Mouse (Mus musculus): ENCODE measurements around the gene A930017K11Rik. TPM values are rescaled to one million over a fixed set of nuclear protein-coding genes. Genes with fewer than 3 reads are reported as not detected.

The A930017K11Rik gene
- total and polyA plus RNA-seq, 3 experiments: not detected

DNA sequence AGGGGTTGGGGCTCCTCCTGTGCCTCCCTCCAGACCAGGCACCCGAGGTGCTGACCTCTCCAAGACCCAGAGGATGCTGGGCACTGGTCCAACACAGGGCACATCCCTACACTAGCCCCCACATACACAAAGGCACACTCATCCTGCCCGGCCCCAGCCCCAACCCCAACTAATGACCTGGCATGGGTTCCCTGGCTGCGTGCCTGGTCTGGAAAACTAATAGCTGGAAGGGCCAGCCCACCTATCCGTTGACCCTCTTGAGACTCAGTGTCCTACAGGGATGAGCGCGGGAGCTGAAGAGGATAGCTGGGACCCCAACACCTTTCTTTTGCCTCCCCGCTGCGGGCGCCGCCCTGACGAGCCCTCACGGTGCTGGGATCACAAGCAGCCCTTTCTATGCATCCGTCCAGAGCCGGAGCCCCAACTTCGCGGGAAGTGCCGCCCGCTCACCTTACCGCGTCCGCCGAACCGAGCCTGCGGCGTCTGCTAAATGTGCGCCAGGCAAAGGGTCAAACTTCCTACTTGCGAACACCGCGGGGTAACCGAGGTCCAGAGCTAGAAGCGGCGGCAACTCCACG is 1.1 kb downstream of the A930017K11Rik start:
- TF ChIP-seq MAFK (IDR thresholded peaks at IDR 0.05; ENCODE audit: insufficient replicate concordance, low read length) (no peak), POLR2AphosphoS2 (IDR thresholded peaks at IDR 0.05; ENCODE audit: low read depth, low read length) (no peak), RCOR1 (conservative IDR thresholded peaks at IDR 0.05; ENCODE audit: low read depth, low read length) (no peak), IRF4 (IDR thresholded peaks at IDR 0.05; ENCODE audit: low read depth, low read length) (no peak), USF2 (conservative IDR thresholded peaks at IDR 0.05; ENCODE audit: low read depth, low read length) (no peak), MEF2A (IDR thresholded peaks at IDR 0.05; ENCODE audit: borderline replicate concordance, low read depth, low read length) (no peak), MYC (IDR thresholded peaks at IDR 0.05; ENCODE audit: low read depth, low read length) (no peak), ZC3H11A (IDR thresholded peaks at IDR 0.05; ENCODE audit: low read depth, low read length) (no peak), CHD1 (IDR thresholded peaks at IDR 0.05; ENCODE audit: low read depth, low read length) (no peak), BHLHE40 (IDR thresholded peaks at IDR 0.05; ENCODE audit: low read depth, low read length) (no peak), PAX5 (IDR thresholded peaks at IDR 0.05; ENCODE audit: low read length) (no peak), SMC3 (IDR thresholded peaks at IDR 0.05; ENCODE audit: low read depth, low read length) (no peak), E2F4 (IDR thresholded peaks at IDR 0.05; ENCODE audit: insufficient replicate concordance, low read depth, low read length) (no peak), MAX (IDR thresholded peaks at IDR 0.05; ENCODE audit: low read length) (no peak), POLR2A (IDR thresholded peaks at IDR 0.05; ENCODE audit: low read depth, low read length) (no peak)
- H3K9ac ChIP-seq (ENCODE audit: insufficient read depth, low read depth): no peak overlapping the region
- H3K27ac ChIP-seq (ENCODE audit: insufficient read depth, low read depth): no peak overlapping the region
- H3K4me2 ChIP-seq (ENCODE audit: insufficient read depth, low read depth, poor library complexity, severe bottlenecking): no peak overlapping the region
- no peaks in the 10 kb centered on the region for H3K9me3 ChIP-seq (replicated peaks; ENCODE audit: low read length)
- H3K36me3 ChIP-seq (replicated peaks in 1 of 2; ENCODE audit: control insufficient read depth in 1 of 2, insufficient read depth in 1 of 2, low read length in 1 of 2): no peaks in the 10 kb centered on the region
- no peak overlapping the region for H3K4me3 ChIP-seq (replicated peaks in 1 of 3; ENCODE audit: low read depth in 2 of 3, low read length in 2 of 3, poor library complexity in 1 of 3)
- H3K4me1 ChIP-seq (ENCODE audit: control insufficient read depth in 1 of 2, insufficient read depth in 2 of 2): peaks cover 2 to 3% of the 10 kb centered on the region in 2 experiments; a peak in 1 of 4 replicates
- in situ Hi-C loops (cut with MboI; ENCODE audit: low pct_ligation_motif_present, low pct_unique_long_range_greater_than_20kb, low sequenced_read_pairs): no loop called here
- H3K79me2 ChIP-seq (replicated peaks; ENCODE audit: control insufficient read depth, extremely low read depth, insufficient read depth, poor library complexity, severe bottlenecking): no peaks in the 10 kb centered on the region
- peaks cover 62% of the 10 kb centered on the region for H3K27me3 ChIP-seq (replicated peaks)
- dilution Hi-C loops (cut with MboI; ENCODE audit: extremely low pct_ligation_motif_present, extremely low pct_unique_long_range_greater_than_20kb, low sequenced_read_pairs): no loop called here
- DNase-seq (ENCODE audit: extremely low read depth): no peak

DNA sequence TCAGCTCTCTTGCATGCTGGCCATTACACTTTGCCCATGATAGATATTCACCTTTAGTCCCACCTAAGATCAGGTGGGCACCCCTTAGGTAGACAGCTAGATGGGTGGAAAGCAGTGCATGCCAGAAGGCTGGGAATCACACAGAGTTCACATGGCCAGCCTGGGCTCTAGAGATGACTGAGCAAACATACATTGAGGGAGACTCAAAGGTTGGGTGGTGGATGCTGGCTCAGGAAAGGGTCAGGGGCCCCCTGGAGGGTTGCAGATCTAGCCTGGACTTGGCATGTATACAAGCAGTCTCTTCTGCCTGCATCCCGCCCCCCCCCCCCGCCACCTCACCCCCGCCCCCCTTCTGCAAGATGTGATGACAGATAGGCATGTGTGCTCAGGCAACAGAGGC is 1.7 kb downstream of the A930017K11Rik start:
- in situ Hi-C loops (cut with MboI; ENCODE audit: low pct_ligation_motif_present, low pct_unique_long_range_greater_than_20kb, low sequenced_read_pairs) (no loop called here), dilution Hi-C loops (cut with MboI; ENCODE audit: extremely low pct_ligation_motif_present, extremely low pct_unique_long_range_greater_than_20kb, low sequenced_read_pairs) (no loop called here)
- Histone ChIP-seq H3K27ac (ENCODE audit: insufficient read depth, low read depth) (no peak overlapping the region), H3K36me3 (replicated peaks in 1 of 2; ENCODE audit: control insufficient read depth in 1 of 2, insufficient read depth in 1 of 2, low read length in 1 of 2) (no peaks in the 10 kb centered on the region), H3K4me1 (ENCODE audit: control insufficient read depth in 1 of 2, insufficient read depth in 2 of 2) (peaks cover 2 to 3% of the 10 kb centered on the region in 2 experiments; a peak in 1 of 4 replicates), H3K79me2 (replicated peaks; ENCODE audit: control insufficient read depth, extremely low read depth, insufficient read depth, poor library complexity, severe bottlenecking) (no peaks in the 10 kb centered on the region), H3K9me3 (replicated peaks; ENCODE audit: low read length) (no peaks in the 10 kb centered on the region), H3K4me2 (ENCODE audit: insufficient read depth, low read depth, poor library complexity, severe bottlenecking) (no peak overlapping the region), H3K27me3 (replicated peaks) (peaks cover 67% of the 10 kb centered on the region), H3K9ac (ENCODE audit: insufficient read depth, low read depth) (no peak overlapping the region), H3K4me3 (replicated peaks in 1 of 3; ENCODE audit: low read depth in 2 of 3, low read length in 2 of 3, poor library complexity in 1 of 3) (no peak overlapping the region)
- TF ChIP-seq TCF12 (IDR thresholded peaks at IDR 0.05; ENCODE audit: low read depth, low read length): no peak
- no peak for TF ChIP-seq KAT2A (IDR thresholded peaks at IDR 0.05; ENCODE audit: insufficient replicate concordance, low read length)
- TF ChIP-seq TBP (conservative IDR thresholded peaks at IDR 0.05; ENCODE audit: low read depth, low read length): no peak
- TF ChIP-seq ELF1 (IDR thresholded peaks at IDR 0.05; ENCODE audit: low read depth, low read length): no peak
- no peak for TF ChIP-seq SMC3 (IDR thresholded peaks at IDR 0.05; ENCODE audit: low read depth, low read length)
- no peak for TF ChIP-seq ZC3H11A (IDR thresholded peaks at IDR 0.05; ENCODE audit: low read depth, low read length)
- DNase-seq (ENCODE audit: extremely low read depth): no peak

All from CH12.LX (cell line).